Mouse (Mus musculus) megakaryocyte, embryonic 14.5 days (primary cell): ENCODE results near the gene Cacng3.

Experiments
- FLI1 ChIP-seq: IDR thresholded peaks from 2 replicates; pipeline ENCODE4 v1.6.1; 2012; ENCODE audit warnings: low read length, inconsistent platforms, mixed read lengths
- GATA1 ChIP-seq: IDR thresholded peaks from 3 replicates; pipeline ENCODE4 v1.6.1; 2012; ENCODE audit warnings: mixed read lengths, low read length, inconsistent platforms, borderline replicate concordance

DNA sequence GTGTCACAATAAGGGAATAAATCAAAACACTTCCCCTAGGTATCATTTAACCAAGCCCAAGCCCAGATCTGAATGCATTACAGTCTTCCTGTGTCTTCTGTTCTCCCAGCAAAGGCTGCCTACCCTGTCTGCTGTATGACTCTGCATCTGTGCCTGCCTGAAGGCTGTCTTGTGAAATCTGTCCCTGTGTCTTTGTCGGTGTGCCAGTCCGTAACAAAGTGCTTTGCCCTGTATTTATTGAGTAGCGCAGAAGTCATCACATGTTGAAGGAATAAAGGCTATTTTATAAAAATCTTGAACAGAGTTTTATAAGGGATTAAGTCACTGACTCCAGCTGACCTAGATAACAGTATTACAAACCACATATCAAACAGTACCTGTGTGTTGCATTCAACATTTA, 13.6 kb upstream of the Cacng3 start:
- no peak for TF ChIP-seq GATA1
- TF ChIP-seq FLI1: no peak
